In the genomic region with DNA sequence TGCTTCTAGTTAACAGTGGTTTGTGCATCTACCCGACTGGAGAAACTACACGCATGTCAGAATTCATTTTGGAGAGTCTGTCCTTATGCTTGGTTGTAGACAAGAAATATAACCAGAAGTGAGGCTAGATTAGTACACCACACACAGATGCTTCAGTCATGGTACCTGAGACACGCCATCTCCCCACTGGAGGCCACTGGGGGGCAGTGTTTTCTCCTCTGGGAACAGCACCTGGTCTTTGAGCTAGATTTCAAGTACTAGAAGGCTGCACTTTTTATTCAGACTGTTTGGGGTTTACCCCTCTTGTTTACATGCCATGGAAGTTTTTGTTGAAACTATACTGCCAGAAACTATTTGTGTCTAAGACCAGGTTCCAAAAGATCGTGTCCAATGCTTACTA, we compare ENCODE assay signal across 9 mouse cellular contexts. TPM values are rescaled to one million over a fixed set of nuclear protein-coding genes. Genes with fewer than 3 reads are reported as not detected.
DNase-seq lines count a peak whose midpoint lies in the region; ATAC-seq and TF ChIP-seq lines count a peak whose summit lies in the region.
"Had no signal": no experiment of that assay in that cellular context is flagged by ENCODE, and none has a peak within 500 bp of the region (broad histone marks: within the 10 kb centered on the region; RNA-seq: fewer than 3 reads in every experiment).

No protein-coding gene starts in this region.

- no peak overlapping the region for H3K27ac ChIP-seq in hindbrain, embryonic 11.5 days (ENCODE audit: low read depth, low read length)
- no peak overlapping the region for H3K27ac ChIP-seq in hindbrain, embryonic 13.5 days
- no peak overlapping the region for H3K27ac ChIP-seq in layer of hippocampus, adult 2 months
- H3K27ac ChIP-seq: embryonic facial prominence, embryonic 15.5 days had no signal

- no peak overlapping the region for H3K4me2 ChIP-seq in hindbrain, embryonic 11.5 days (replicated peaks; ENCODE audit: low read depth, low read length)
- no peak overlapping the region for H3K4me2 ChIP-seq in hindbrain, embryonic 13.5 days
- H3K4me2 ChIP-seq: embryonic facial prominence, embryonic 15.5 days had no signal

- TF ChIP-seq CTCF in layer of hippocampus, adult 2 months (conservative IDR thresholded peaks at IDR 0.05) = peak; percentile 86

- DNase-seq in hindbrain, embryonic 11.5 days (ENCODE audit: low spot score) = peak; percentile 28
- DNase-seq in CD8-positive naive resting alpha-beta T cell, adult 2 months (ENCODE audit: low read depth in 2 of 2, low spot score in 2 of 2) = peak; percentile 44 to 54
- peak; percentile 65 for DNase-seq in adrenal gland, postnatal 25 days
- peak; percentile 47 for DNase-seq in embryo, embryonic 9.5 days (ENCODE audit: extremely low spot score)
- DNase-seq in layer of hippocampus, adult 2 months (ENCODE audit: low spot score in 2 of 2) = peak; percentile 34 to 70
- peak; percentile 63 for DNase-seq in naive thymus-derived CD4-positive, alpha-beta T cell, adult 2 months (ENCODE audit: low read depth)
- DNase-seq in thymus, postnatal 14 days = peak; percentile 76

- H3K9ac ChIP-seq in hindbrain, embryonic 11.5 days (ENCODE audit: low read depth, low read length) = no peak overlapping the region
- no peak overlapping the region for H3K9ac ChIP-seq in hindbrain, embryonic 13.5 days
- H3K9ac ChIP-seq: embryonic facial prominence, embryonic 15.5 days had no signal

- no peak overlapping the region for H3K4me3 ChIP-seq in hindbrain, embryonic 11.5 days (ENCODE audit: low read depth, low read length)
- H3K4me3 ChIP-seq in hindbrain, embryonic 13.5 days = no peak overlapping the region
- no peak overlapping the region for H3K4me3 ChIP-seq in layer of hippocampus, adult 2 months
- H3K4me3 ChIP-seq: embryonic facial prominence, embryonic 15.5 days had no signal

- H3K36me3 ChIP-seq in hindbrain, embryonic 11.5 days (ENCODE audit: control insufficient read depth, insufficient read depth, low read length) = no peaks in the 10 kb centered on the region
- no peaks in the 10 kb centered on the region for H3K36me3 ChIP-seq in hindbrain, embryonic 13.5 days
- H3K36me3 ChIP-seq: embryonic facial prominence, embryonic 15.5 days had no signal

- ATAC-seq in hindbrain, embryonic 11.5 days (ENCODE audit: low FRiP score) = no peak
- no peak for ATAC-seq in hindbrain, embryonic 13.5 days (ENCODE audit: low FRiP score)

- H3K4me1 ChIP-seq in hindbrain, embryonic 11.5 days (replicated peaks; ENCODE audit: control insufficient read depth, insufficient read depth, low read length) = no peaks in the 10 kb centered on the region
- H3K4me1 ChIP-seq in hindbrain, embryonic 13.5 days (replicated peaks) = no peaks in the 10 kb centered on the region
- H3K4me1 ChIP-seq: embryonic facial prominence, embryonic 15.5 days had no signal

- 24% methylated on average over 4 of the region's 4 CpGs for WGBS in hindbrain, embryonic 11.5 days
- WGBS in hindbrain, embryonic 13.5 days = 31% methylated on average over 4 of the region's 4 CpGs

- H3K9me3 ChIP-seq in hindbrain, embryonic 11.5 days (ENCODE audit: control insufficient read depth, low read length) = no peaks in the 10 kb centered on the region
- no peaks in the 10 kb centered on the region for H3K9me3 ChIP-seq in hindbrain, embryonic 13.5 days
- H3K9me3 ChIP-seq: embryonic facial prominence, embryonic 15.5 days had no signal

- no peaks in the 10 kb centered on the region for H3K27me3 ChIP-seq in hindbrain, embryonic 11.5 days (ENCODE audit: control insufficient read depth, insufficient read depth, low read length)
- H3K27me3 ChIP-seq in hindbrain, embryonic 13.5 days = no peaks in the 10 kb centered on the region
- H3K27me3 ChIP-seq: embryonic facial prominence, embryonic 15.5 days had no signal

RNA-seq across cellular contexts. Expression of gene Psmd14, which starts 43.2 kb away (rescaled TPM):
- polyA plus RNA-seq in hindbrain, embryonic 11.5 days (2014; fragmentation: Nextera tagmentation; extraction: Ambion mirVana) = 284 and 288 TPM in 2 replicates
- 208 and 210 TPM in 2 replicates for polyA plus RNA-seq in hindbrain, embryonic 13.5 days (2015; fragmentation: Nextera tagmentation; extraction: Ambion mirVana)
- total RNA-seq in adrenal gland, postnatal 25 days (2021) = 89.9 and 97.1 TPM in 2 replicates
- total RNA-seq in layer of hippocampus, adult 2 months (2021) = 100 to 1,000 TPM; 110 to 120 TPM
